Mouse (Mus musculus) ovary, postnatal 14 days (tissue): Measurements from ENCODE around the gene Slc24a1.

Source experiments
- DNase-seq: peaks from one replicate; pipeline ENCODE4 v3.0.0; 2022; ENCODE audit warnings: low spot score

The Slc24a1 gene

GRCm38 (mm10) chr9:64937491-64937890 lies 13.9 kb downstream of the Slc24a1 start:
- no peak for DNase-seq

GRCm38 (mm10) chr9:64936508-64936907 lies 14.9 kb downstream of the Slc24a1 start:
- peak; percentile 64 for DNase-seq

- DNase-seq: peak; percentile 32
Observed at GRCm38 (mm10) chr9:64934015-64934754, 17.2 kb downstream of the Slc24a1 start.

GRCm38 (mm10) chr9:64931751-64932610 lies 19.4 kb downstream of the Slc24a1 start:
- no peak for DNase-seq

GRCm38 (mm10) chr9:64930256-64930655 lies 21.2 kb downstream of the Slc24a1 start:
- no peak for DNase-seq

GRCm38 (mm10) chr9:64926201-64926991 lies 25.0 kb downstream of the Slc24a1 start:
- DNase-seq: no peak

GRCm38 (mm10) chr9:64925771-64926170 lies 25.6 kb downstream of the Slc24a1 start:
- DNase-seq: no peak

GRCm38 (mm10) chr9:64918560-64918959 lies 32.8 kb downstream of the Slc24a1 start:
- no peak for DNase-seq

- no peak for DNase-seq
Observed at GRCm38 (mm10) chr9:64914629-64915028, 36.8 kb downstream of the Slc24a1 start.

GRCm38 (mm10) chr9:64913973-64914372 lies 37.4 kb downstream of the Slc24a1 start:
- no peak for DNase-seq

GRCm38 (mm10) chr9:64913406-64913805 lies 38.0 kb downstream of the Slc24a1 start:
- no peak for DNase-seq

GRCm38 (mm10) chr9:64907441-64907840 lies 44.0 kb downstream of the Slc24a1 start:
- no peak for DNase-seq

- no peak for DNase-seq
Observed at GRCm38 (mm10) chr9:64904917-64905640, 46.3 kb downstream of the Slc24a1 start.

GRCm38 (mm10) chr9:64903386-64903785 lies 48.0 kb downstream of the Slc24a1 start:
- peak; percentile 63 for DNase-seq

- DNase-seq: no peak
Observed at GRCm38 (mm10) chr9:64902866-64903265, 48.5 kb downstream of the Slc24a1 start.

GRCm38 (mm10) chr9:64896605-64897004 lies 54.8 kb downstream of the Slc24a1 start:
- DNase-seq: no peak

- no peak for DNase-seq
Observed at GRCm38 (mm10) chr9:64886008-64886407, 65.4 kb downstream of the Slc24a1 start.
